Mouse (Mus musculus) left cerebral cortex, postnatal 36 days (tissue): ENCODE measurements around the gene Ccdc124. TPM values are rescaled to one million over a fixed set of nuclear protein-coding genes. Genes with fewer than 3 reads are reported as not detected.
A peak's percentile ranks its signal among the peaks of the same experiment; 100 is the strongest.

Experiments used
- DNase-seq, 2 experiments: peaks; one replicate each; pipeline ENCODE4 v3.0.0; 2021 to 2022; ENCODE audit warnings: low spot score in 2 of 2, mixed read lengths in 1 of 2
- intact Hi-C: fragments of 180-260 bp; cut with DNase I; formaldehyde crosslinking; loops from one replicate; pipeline ENCODE4 v1.15.1; 2025
- total RNA-seq, 2 experiments: library from RNA; stranded (reverse); gene quantifications; 2 replicates each; pipeline ENCODE4 v1.2.3; 2021

The Ccdc124 gene
- 100 to 1,000 TPM in 1 of 2 experiments, 10 to 100 TPM in 1; 88.6 to 108 TPM for total RNA-seq

GRCm38 (mm10) chr8:70873364-70873985 is at the start of gene Ccdc124:
Gene Ccdc124, minus strand, starts transcription at chr8:70873935.
- intact Hi-C loops, result loop anchor here (1.0 kb wide), 1 partner anchor 20 kb away; no protein-coding TSS in a partner anchor
- DNase-seq, result peak; percentile 94 to 97

DNA sequence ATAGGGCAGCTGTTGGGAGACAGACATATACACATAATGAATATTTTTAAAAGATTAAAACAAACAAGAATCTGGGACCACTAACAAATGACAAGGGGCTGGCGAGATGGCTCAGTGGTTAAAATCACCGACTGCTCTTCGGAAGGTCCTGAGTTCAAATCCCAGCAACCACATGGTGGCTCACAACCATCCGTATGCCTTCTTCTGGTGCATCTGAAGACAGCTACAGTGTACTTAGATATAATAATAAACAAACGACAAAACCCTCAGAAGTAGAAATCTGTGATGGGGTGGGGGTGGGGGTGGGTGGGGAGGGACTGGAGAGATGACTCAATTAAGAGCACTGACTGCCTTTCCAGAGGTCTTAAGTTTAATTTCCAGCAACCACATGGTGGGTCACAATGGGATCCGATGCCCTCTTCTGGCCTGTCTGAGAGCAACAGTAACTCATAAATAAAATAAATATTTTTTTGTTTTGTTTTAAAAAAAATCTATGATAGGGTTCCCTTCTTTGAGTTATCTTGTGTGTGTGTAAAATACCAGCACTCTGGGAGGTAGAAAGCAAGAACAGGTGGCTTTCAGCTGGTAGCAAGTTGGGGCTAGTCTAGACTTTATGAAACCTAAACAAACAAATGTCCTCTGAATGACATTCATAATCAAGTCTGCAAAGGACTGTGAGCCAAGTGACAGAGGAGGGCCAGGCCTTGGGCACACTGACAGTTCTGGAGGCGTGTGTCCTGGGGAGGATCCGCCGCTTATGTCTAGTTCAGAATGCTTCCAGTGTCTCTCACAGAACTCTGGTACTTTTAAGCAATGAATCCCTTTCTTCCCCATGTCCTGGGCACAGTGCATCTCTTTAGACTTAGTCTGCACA is 46.6 kb upstream of the Ccdc124 start:
- no peak for DNase-seq
- intact Hi-C loops, result no loop called here

DNA sequence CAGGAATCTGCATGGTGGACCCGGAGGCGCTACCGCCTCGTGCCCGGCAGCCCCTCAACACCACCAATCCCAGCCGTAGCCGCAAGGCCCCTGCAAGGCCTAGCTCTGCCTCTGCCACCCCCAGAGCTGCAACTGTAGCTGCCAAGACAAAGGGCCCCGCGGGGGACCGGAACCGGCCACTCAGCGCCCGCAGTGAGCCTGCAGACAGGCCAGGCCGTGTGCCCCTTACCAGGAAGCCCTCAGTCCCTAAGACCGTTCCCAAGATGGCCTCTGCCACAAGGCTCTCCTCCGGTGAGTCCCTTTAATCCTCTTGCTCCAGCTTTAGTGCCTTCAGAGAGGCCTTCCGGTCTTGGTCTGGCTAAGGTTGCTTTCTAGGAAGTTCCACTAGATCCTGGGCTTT is 41.0 kb upstream of the Ccdc124 start:
- no peak for DNase-seq

GRCm38 (mm10) chr8:70913523-70913922 is 39.8 kb upstream of the Ccdc124 start:
- intact Hi-C loops, result no loop called here
- DNase-seq, result no peak

More for the DNA sequence above, 41.0 kb upstream of the Ccdc124 start:
- intact Hi-C loops, result no loop called here

DNA sequence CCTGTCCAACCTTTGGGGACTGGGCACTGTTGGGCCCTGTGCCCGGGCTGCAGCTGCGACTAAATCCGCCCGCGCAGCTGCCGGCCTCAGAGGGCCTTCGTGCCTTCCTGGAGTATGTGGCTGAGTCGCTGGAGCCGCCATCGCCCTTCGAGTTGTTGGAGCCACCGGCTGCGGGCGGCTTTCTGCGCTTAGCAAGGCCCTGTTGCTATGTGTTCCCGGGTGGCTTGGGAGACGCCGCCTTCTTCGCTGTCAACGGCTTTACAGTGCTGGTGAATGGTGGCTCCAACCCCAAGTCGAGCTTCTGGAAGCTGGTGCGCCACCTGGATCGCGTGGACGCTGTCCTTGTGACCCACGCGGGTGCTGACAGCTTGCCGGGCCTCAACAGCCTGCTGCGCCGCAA is 39.2 kb upstream of the Ccdc124 start:
- intact Hi-C loops, result no loop called here
- DNase-seq, result no peak

DNA sequence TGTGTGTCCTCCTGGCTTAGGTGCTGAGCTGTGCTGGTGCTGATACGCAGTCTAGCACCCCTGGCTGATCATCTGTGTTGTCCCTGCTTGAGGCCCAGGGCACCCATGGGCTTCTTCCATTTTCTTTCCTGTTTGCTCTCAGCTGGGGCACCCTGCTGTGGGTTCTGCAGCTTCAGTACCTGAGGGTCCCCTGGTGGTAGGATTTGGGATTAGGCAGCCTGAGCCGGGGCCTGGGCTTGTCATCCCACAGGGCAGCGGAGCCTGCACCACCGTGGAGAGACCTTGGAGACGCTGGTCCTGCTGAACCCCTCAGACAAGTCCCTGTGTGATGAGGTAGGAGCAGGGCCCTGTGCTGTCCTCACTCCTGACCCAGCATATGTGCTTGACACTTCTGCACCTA is 37.9 kb upstream of the Ccdc124 start:
- no peak for DNase-seq
- intact Hi-C loops, result no loop called here

GRCm38 (mm10) chr8:70907518-70907917 is 33.8 kb upstream of the Ccdc124 start:
- no peak for DNase-seq
- intact Hi-C loops, result loop anchor here (5.0 kb wide), 2 partner anchors 365 to 555 kb away; partner anchors contain the start of genes Abhd8, Haus8, Mrpl34 and Myo9b

DNA sequence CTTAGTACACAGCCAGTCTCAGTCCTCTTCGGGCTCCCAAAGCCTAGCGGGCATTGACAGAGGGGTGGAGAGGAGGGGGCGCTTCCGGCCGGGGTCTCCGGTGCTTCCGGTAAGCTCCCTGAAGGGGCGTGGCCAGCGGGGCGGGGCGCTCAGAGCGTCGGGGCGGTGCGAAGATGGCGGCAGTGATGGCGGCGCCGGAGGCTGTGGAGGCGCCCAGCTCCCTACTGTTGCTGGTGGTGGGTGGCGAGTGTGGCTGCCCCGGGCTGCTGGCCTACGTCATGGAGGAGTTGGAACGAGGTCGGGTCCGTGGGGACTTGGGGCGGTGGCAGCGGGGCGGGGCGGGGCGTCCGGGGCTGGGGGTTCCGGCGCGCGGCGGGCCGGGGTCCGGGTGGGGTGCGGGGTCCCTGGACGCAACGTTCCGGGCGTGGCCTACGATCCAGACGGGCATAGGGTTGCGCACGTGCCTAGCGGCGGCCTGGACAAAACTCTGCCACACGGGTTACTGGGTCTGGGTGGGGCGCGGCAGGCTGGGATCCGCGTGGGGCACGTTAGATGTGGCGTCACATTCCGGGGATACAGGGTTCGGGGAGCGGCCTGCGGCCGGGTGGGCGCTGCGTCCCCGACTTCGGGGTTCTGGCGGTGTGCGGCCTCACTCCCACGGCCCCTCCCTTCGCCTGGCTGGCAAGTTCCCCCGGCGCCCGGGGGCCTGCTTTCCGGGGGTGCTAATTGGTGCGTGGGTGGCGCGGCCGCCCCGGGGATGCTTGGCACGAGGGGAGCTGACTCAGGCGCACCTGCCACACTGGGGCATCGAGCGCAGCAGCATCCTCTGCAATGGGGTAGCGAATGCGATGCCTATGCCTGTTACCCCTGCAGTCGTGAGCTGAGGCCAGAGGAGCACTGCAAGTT is 32.3 kb upstream of the Ccdc124 start, which contains the start of gene Map1s:
Map1s (plus strand) TSS at position 102 of the 906 bp plus-strand sequence.
- DNase-seq, result peak; percentile 82 to 83
- intact Hi-C loops, result loop anchor here (5.0 kb wide), 2 partner anchors 366 to 556 kb away; partner anchors contain the start of genes Abhd8, Haus8, Mrpl34 and Myo9b

- DNase-seq, result no peak
- intact Hi-C loops, result loop anchor here (5.0 kb wide), 2 partner anchors 367 to 557 kb away; partner anchors contain the start of genes Abhd8, Haus8, Mrpl34 and Myo9b
Measured at GRCm38 (mm10) chr8:70905463-70905830, 31.7 kb upstream of the Ccdc124 start.

- DNase-seq, result no peak
- intact Hi-C loops, result no loop called here
Measured at GRCm38 (mm10) chr8:70904532-70904931, 30.8 kb upstream of the Ccdc124 start.

DNA sequence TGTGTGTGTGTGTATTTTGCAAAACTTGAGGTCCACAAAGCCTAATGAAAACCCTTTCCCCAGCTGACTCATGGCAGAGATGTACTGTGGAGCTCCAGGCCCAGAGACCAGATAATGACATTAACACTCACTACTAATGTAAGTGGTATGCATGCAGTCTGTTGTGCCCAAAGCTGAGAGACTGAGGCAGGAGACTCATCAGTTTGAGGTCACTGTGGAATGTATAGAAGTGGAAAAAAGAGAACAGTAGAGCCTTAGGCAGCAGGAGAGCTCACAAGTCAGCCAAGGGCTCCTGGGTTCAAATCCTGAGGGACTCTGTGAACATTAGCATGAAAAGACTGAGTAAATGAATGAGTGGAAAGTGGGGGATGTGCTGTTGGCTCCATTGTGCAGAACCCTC is 29.8 kb upstream of the Ccdc124 start:
- DNase-seq, result no peak
- intact Hi-C loops, result no loop called here

DNA sequence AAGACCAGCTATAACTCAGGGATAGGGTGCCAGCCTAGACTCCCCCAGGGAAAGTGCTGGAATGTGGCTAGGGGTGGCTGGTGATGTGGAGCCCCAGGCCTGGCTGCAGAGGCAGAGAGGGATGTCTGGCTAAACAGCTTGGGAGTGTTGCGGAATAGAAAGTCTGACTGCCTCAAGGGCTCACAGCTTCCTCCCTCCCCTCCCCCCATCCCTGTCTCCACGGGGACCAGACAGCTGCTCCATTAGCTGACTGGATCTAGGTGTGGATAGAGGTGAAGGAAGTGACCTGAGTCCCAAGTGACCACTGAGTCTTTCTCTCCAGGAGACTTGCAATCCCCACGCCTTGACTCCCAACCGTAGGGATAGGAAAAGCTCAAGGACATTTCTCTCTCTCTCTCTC is 29.4 kb upstream of the Ccdc124 start:
- no peak for DNase-seq
- intact Hi-C loops, result no loop called here

- DNase-seq, result no peak
- intact Hi-C loops, result no loop called here
Measured at GRCm38 (mm10) chr8:70902211-70902610, 28.5 kb upstream of the Ccdc124 start.

DNA sequence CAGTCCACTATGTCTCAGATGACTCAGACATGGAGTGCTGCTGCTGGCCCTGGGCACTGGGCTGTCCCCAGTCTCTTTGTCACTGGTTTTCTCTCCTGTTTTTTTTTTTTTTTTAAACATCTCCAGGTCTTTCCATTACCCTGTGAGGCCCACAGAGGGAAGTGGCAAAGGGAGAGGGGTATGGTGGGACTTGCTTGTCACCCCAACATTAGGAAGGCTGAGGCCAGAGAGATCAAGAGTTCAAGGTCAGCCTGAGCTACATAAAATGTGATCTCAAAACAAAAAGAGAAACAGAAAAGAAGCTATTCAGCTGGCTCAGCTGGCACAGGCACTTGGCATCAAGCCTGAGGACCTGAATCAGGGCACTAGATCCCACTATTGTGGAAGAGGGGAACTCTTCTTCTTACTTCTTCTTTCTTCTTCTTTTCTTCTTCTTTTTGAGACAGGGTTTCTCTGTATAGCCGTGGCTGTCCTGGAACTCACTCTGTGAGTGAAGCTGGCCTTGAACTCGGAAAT is 27.2 kb upstream of the Ccdc124 start:
- no peak for DNase-seq
- intact Hi-C loops, result no loop called here

GRCm38 (mm10) chr8:70899226-70899625 is 25.5 kb upstream of the Ccdc124 start:
- DNase-seq, result no peak
- intact Hi-C loops, result loop anchor here (5.0 to 10.0 kb wide), 2 partner anchors 306 to 468 kb away; partner anchors contain the start of gene Use1

DNA sequence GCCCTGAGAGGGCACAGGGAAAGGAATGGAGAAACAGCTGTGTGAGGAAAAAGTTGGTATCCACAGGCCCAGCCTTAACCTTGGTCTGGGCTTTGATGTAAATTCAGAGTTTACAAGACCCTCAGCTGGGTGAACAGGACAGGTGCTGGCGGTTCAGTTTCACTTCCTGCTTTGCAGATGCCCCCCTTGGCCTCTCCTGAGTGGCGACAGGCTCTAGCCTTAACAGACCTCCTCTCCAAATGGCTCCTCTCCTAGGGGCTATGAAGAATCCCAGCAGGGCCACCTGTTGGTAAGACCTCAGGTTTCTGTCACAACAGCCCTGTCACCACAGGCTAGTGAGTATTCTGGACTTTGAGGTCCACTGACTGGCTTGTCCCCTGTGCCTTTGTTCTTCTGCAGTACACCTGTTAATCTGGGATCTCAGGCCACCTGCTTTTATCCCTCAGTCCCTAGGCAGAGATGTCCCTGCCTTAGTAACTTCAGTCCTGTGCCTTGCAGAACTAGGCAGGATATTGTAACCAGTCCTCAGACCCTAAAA is 25.0 kb upstream of the Ccdc124 start:
- intact Hi-C loops, result loop anchor here (5.0 to 10.0 kb wide), 2 partner anchors 306 to 469 kb away; partner anchors contain the start of gene Use1
- no peak for DNase-seq

DNA sequence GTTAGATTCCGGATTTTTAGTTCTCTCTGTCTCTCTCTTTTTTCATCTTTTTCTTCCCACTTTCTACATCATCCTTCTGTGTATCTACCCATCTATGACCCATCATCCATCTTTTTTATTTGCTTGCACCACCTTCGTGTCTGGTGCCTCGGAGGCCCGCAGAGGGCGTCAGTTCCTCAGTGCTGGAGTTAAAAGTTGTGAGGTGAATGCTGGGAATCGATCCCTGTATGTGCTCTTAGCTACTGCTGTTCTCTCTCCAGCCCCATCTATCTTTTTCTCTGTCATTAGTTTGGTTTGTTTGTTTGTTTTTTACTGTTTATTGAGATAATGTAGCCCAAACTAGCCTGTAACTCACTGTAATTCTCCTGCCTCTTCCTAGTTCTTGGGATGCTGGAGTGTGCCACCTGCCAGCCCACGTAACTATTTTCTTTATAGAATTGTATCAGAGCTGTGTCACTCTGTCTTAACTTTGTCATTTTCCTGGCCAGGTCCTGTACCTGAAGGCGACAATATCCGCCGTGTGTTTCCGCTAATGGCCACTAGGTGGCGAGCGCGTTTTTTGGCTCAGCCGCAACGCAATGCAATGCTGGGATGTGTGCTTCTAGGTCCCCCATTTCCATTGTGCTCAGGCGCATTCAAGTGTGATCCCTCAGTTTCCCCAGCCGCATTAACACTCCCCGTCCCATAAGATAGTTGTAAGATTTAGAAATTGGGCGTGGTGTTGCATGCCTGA is 24.1 kb upstream of the Ccdc124 start:
- intact Hi-C loops, result loop anchor here (5.0 to 10.0 kb wide), 2 partner anchors 307 to 469 kb away; partner anchors contain the start of gene Use1
- peak; percentile 74 to 83 for DNase-seq
